Mouse (Mus musculus): ENCODE results near the gene Gjd3.

DNA sequence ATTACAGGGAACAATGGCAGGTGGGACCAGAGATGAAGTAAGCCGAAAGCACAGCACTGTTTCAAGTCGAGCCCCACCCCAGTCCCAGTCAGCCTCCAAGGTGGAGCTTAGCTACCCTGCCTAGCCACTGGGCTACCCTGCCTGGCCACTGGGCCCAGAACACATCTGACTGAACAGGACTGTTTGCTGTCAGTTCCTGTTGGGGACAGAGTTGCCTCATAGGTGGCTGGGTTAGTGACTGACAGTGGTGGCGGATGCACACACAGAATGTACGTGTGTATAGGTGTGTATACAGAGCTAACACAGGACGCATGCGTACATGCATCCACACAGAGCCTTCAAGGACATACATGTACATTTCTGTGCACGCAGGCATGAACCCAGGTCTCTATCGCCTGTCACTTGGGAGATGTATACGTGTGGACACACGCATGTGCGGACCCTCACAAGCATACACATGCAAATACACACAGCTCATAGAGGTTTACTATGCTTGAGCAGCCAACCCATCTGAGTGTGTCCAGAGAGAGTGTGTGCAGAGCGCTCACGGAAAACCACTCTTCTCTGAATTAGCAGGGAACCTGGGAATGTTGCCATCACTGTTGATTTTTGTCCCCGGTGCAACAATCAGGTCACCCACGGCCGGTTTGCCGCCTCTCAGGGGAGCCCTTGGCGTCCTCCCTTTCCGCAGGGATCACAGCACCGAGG is 1.4 kb downstream of the Gjd3 start:
- TF ChIP-seq POLR2AphosphoS5 (IDR thresholded peaks at IDR 0.05; ENCODE audit: borderline replicate concordance, low read depth, low read length): no peak
- TF ChIP-seq CTCF (IDR thresholded peaks at IDR 0.05 in 2 of 3, conservative IDR thresholded peaks at IDR 0.05 in 1 of 3; ENCODE audit: control insufficient read depth in 1 of 3, insufficient read depth in 1 of 3, low read depth in 2 of 3, low read length in 3 of 3, poor library complexity in 1 of 3, severe bottlenecking in 1 of 3): no peak
- TF ChIP-seq EP300 (IDR thresholded peaks at IDR 0.05; ENCODE audit: low read depth in 1 of 2, low read length in 2 of 2): no peak
- no peak for TF ChIP-seq ELF1 (IDR thresholded peaks at IDR 0.05; ENCODE audit: low read depth, low read length)
- TF ChIP-seq UBTF (IDR thresholded peaks at IDR 0.05; ENCODE audit: borderline replicate concordance, insufficient read depth, low read depth, low read length): no peak

Measured in MEL (cell line).